Mouse (Mus musculus) ES-E14 (cell line): Measurements from ENCODE around the gene Eif2b2. TPM values are rescaled to one million over a fixed set of nuclear protein-coding genes. Genes with fewer than 3 reads are reported as not detected.

ENCODE experiments used
- DNase-seq: peaks from one replicate; pipeline ENCODE4 v3.0.0-alpha.2; 2013; ENCODE audit warnings: low read depth, low spot score
- H3K27ac ChIP-seq: 2 replicates; pipeline ENCODE4 v1.5.1; 2012; ENCODE audit warnings: low read depth, mild to moderate bottlenecking, low read length, moderate library complexity, mixed read lengths; ENCODE audit not compliant: poor library complexity, insufficient read depth, severe bottlenecking
- H3K36me3 ChIP-seq: 2 replicates; pipeline ENCODE4 v1.6.1; 2012; ENCODE audit warnings: mild to moderate bottlenecking, low read length, moderate library complexity, mixed read lengths; ENCODE audit not compliant: control insufficient read depth, poor library complexity, insufficient read depth, severe bottlenecking
- H3K4me1 ChIP-seq, 2 experiments: fragments of 150-350 bp in 1 of 2; sonication (generic) in 1 of 2; 2 replicates each; pipeline ENCODE4 v1.6.1; 2012; ENCODE audit warnings: low read length in 2 of 2, mild to moderate bottlenecking in 1 of 2, mixed read lengths in 1 of 2; ENCODE audit not compliant: control insufficient read depth in 2 of 2, insufficient read depth in 2 of 2, poor library complexity in 1 of 2
- H3K4me3 ChIP-seq, 2 experiments: fragments of 150-350 bp in 1 of 2; sonication (generic) in 1 of 2; 2 replicates each; pipeline ENCODE4 v1.5.1; 2012; ENCODE audit warnings: low read length in 2 of 2, low read depth in 1 of 2, mild to moderate bottlenecking in 1 of 2, mixed read lengths in 1 of 2; ENCODE audit not compliant: insufficient read depth in 1 of 2, poor library complexity in 1 of 2, severe bottlenecking in 1 of 2
- H3K9ac ChIP-seq: 2 replicates; pipeline ENCODE4 v1.6.1; 2012; ENCODE audit warnings: low read depth, mild to moderate bottlenecking, low read length, mixed read lengths; ENCODE audit not compliant: poor library complexity, insufficient read depth, severe bottlenecking
- H3K9me3 ChIP-seq: fragments of 150-350 bp; sonication (generic); 2 replicates; pipeline ENCODE4 v1.6.1; 2012; ENCODE audit warnings: low read depth, mild to moderate bottlenecking, low read length; ENCODE audit not compliant: control insufficient read depth, insufficient read depth
- CHD2 ChIP-seq: IDR thresholded peaks from 2 replicates; pipeline ENCODE4 v1.6.1; 2014; ENCODE audit warnings: mild to moderate bottlenecking, low read depth, low read length, inconsistent platforms
- HCFC1 ChIP-seq: IDR thresholded peaks from 2 replicates; pipeline ENCODE4 v1.6.1; 2012; ENCODE audit warnings: low read length, inconsistent platforms, borderline replicate concordance; ENCODE audit not compliant: insufficient read depth
- MAFK ChIP-seq: IDR thresholded peaks from 2 replicates; pipeline ENCODE4 v1.6.1; 2014; ENCODE audit warnings: mild to moderate bottlenecking, low read depth, low read length, inconsistent platforms; ENCODE audit not compliant: insufficient read depth
- ZC3H11A ChIP-seq: IDR thresholded peaks from 2 replicates; pipeline ENCODE4 v1.6.1; 2012; ENCODE audit warnings: low read depth, mild to moderate bottlenecking, inconsistent platforms, low read length, borderline replicate concordance
- ZNF384 ChIP-seq: IDR thresholded peaks from 2 replicates; pipeline ENCODE4 v1.6.1; 2012; ENCODE audit warnings: low read depth, low read length, inconsistent platforms
- in situ Hi-C, 2 experiments: fragments of 600-800 bp; cut with MboI; formaldehyde crosslinking; loops; one replicate each; pipeline ENCODE4 v1.15.1; 2025; ENCODE audit warnings: low sequenced_read_pairs in 2 of 2, inconsistent platforms in 1 of 2; ENCODE audit not compliant: unreplicated experiment in 2 of 2
- total RNA-seq: library from RNA; depleted of rRNA; stranded (reverse); fragments of 300-350 nt; gene quantifications from 2 replicates; pipeline ENCODE4 v1.2.3, GENCODE M21; 2012

Eif2b2 gene
- total RNA-seq, 1 experiment: 136 TPM

DNA sequence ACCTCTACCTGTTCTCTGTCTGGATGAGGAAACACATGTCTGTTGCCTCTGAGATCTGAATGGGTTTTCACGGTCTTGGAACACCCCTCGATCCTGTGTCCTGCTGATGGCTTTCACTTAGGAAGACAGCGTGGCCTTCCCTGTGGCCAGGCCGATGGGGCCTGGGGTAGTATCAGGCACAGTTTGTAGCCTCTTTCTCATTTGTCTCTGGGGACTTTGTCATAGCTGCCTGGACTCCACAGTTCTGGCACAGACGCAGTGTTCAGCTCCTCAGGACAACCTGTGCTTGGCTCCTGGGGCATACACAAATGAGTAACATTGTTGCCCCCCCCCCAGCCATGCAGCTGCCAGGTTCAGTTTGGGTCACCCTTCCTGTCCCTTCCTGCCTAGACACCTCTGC lies 24.2 kb upstream of the Eif2b2 start:
- Histone ChIP-seq H3K27ac (no peak overlapping the region), H3K36me3 (no peaks in the 10 kb centered on the region), H3K9ac (no peak overlapping the region), H3K4me1 (peaks cover 3 to 7% of the 10 kb centered on the region in 2 experiments; a peak in 2 of 4 replicates), H3K4me3 (no peak overlapping the region), H3K9me3 (no peaks in the 10 kb centered on the region)
- DNase-seq: no peak
- TF ChIP-seq HCFC1: no peak
- TF ChIP-seq ZC3H11A: no peak
- no peak for TF ChIP-seq CHD2
- no peak for TF ChIP-seq MAFK
- TF ChIP-seq ZNF384: no peak
- in situ Hi-C loops: no loop called here

DNA sequence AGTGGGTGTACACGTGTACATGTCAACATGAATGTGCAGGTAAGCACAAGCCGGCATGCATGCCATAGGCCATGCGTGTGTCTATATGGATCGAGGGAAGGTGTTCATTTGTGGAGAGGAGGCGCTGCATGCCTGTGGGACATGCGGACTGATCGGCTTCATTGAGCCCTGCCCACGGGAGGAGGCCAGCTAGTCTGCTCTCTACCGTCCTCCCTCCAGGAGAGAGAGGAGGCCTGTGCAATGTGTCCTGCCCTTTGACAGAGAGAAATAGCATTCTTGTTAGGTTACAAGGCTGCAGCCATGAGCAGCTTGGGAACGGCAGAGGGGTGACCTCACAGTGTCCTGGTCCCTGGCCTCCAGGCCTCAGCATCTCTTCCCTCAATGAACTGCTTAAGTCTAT lies 23.1 kb upstream of the Eif2b2 start:
- H3K36me3 ChIP-seq: no peaks in the 10 kb centered on the region
- peaks cover 3 to 14% of the 10 kb centered on the region in 2 experiments; a peak in 1 of 4 replicates for H3K4me1 ChIP-seq
- H3K9ac ChIP-seq: no peak overlapping the region
- in situ Hi-C loops: no loop called here
- no peak overlapping the region for H3K4me3 ChIP-seq
- TF ChIP-seq HCFC1 (no peak), MAFK (no peak)
- no peaks in the 10 kb centered on the region for H3K9me3 ChIP-seq
- no peak overlapping the region for H3K27ac ChIP-seq
- DNase-seq: no peak

DNA sequence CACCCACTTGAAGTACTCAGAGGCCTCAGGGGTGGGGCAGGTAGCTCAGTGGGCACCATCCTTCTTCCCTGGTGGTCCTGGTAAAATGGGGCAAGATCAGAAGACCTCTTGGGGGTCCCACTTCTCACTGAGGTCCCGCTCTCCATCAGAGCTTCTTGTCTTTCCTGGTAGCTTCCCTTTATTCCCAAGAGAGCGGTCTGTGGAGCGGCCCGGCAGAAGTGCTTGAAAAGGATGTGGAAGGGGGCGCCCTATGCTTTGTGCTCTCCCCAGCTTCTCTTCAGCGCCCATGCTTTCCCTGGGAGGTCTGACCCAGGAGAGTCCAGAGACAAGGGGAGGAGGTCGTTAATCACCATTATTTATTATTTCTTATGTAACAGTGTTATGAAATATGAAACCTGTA lies 21.9 kb upstream of the Eif2b2 start:
- DNase-seq: no peak
- TF ChIP-seq CHD2 (no peak), ZC3H11A (no peak), MAFK (no peak), HCFC1 (no peak), ZNF384 (no peak)
- H3K4me1 ChIP-seq: peaks cover 3 to 12% of the 10 kb centered on the region in 2 experiments; a peak in 1 of 4 replicates
- H3K9me3 ChIP-seq: no peaks in the 10 kb centered on the region
- no peak overlapping the region for H3K9ac ChIP-seq
- no peak overlapping the region for H3K4me3 ChIP-seq
- no peak overlapping the region for H3K27ac ChIP-seq
- H3K36me3 ChIP-seq: no peaks in the 10 kb centered on the region
- in situ Hi-C loops: no loop called here

DNA sequence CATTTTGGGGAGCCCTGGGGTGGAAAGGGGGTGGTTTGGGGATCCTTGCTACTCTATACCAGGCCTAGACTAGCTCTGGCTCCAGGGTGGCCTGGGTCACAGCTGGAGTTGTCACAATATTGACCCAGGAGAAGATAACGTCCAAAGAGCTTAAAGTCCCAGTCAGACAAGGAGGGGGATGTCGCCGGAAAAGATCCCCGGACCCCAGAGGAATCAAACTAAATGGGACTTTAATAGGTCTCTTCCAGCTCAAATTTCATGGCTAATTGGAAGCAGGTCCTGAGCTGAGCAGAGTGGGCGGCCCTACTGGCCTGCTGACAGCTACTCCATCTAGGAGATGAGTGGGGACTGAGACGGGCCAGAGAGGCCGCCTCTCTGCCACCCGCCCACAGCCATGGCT lies 21.3 kb upstream of the Eif2b2 start:
- in situ Hi-C loops: no loop called here
- no peaks in the 10 kb centered on the region for H3K36me3 ChIP-seq
- TF ChIP-seq CHD2 (no peak), MAFK (no peak), HCFC1 (no peak), ZC3H11A (no peak), ZNF384 (no peak)
- no peak overlapping the region for H3K27ac ChIP-seq
- no peak for DNase-seq
- no peaks in the 10 kb centered on the region for H3K9me3 ChIP-seq
- H3K9ac ChIP-seq: no peak overlapping the region
- no peak overlapping the region for H3K4me3 ChIP-seq
- H3K4me1 ChIP-seq: peaks cover 0 to 7% of the 10 kb centered on the region in 2 experiments; a peak in 1 of 4 replicates

DNA sequence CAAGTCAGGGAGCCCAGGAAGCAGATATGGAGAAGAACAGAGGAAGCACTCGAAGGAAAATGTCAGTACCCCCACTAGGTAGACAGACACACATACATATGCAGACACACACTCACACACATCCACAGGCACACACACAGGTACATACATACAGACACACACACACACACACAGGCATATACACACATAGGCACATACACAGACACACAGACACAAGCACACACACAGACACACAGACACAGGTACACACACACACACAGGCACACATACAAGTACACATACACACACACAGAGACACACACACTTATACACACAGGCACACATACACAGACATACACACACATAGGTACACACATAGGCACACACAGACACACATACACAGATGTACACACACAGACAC lies 19.3 kb upstream of the Eif2b2 start:
- H3K9ac ChIP-seq: no peak overlapping the region
- in situ Hi-C loops: no loop called here
- H3K9me3 ChIP-seq: no peaks in the 10 kb centered on the region
- TF ChIP-seq ZNF384 (no peak), CHD2 (no peak), HCFC1 (no peak), MAFK (no peak), ZC3H11A (no peak)
- no peak overlapping the region for H3K4me3 ChIP-seq
- H3K4me1 ChIP-seq: peaks cover 0 to 7% of the 10 kb centered on the region in 2 experiments; a peak in 1 of 4 replicates
- H3K27ac ChIP-seq: no peak overlapping the region
- DNase-seq: no peak
- H3K36me3 ChIP-seq: no peaks in the 10 kb centered on the region
